8 mouse cellular contexts compared by ENCODE assay signal in genomic region chr1:160531402-160531801, GRCm38 (mm10).
DNase-seq lines count a peak whose midpoint lies in the region; ATAC-seq and TF ChIP-seq lines count a peak whose summit lies in the region.

No protein-coding gene starts in this region.

- no peaks in the 10 kb centered on the region for H3K27me3 ChIP-seq in liver, adult 2 months (ENCODE audit: control insufficient read depth, insufficient read depth, low read length)
- no peaks in the 10 kb centered on the region for H3K27me3 ChIP-seq in liver, embryonic 11.5 days (replicated peaks; ENCODE audit: control insufficient read depth, insufficient read depth, low read length)
- no peaks in the 10 kb centered on the region for H3K27me3 ChIP-seq in forebrain, embryonic 16.5 days (replicated peaks; ENCODE audit: control insufficient read depth, insufficient read depth, low read length)
- H3K27me3 ChIP-seq in lung, postnatal 0 days (replicated peaks; ENCODE audit: insufficient read depth, low read length), result no peaks in the 10 kb centered on the region

- no peak overlapping the region for H3K4me3 ChIP-seq in liver, adult 2 months (ENCODE audit: insufficient read depth, low read depth, low read length)
- H3K4me3 ChIP-seq in liver, embryonic 11.5 days (ENCODE audit: low read depth, low read length), result no peak overlapping the region
- H3K4me3 ChIP-seq in forebrain, embryonic 16.5 days (replicated peaks; ENCODE audit: low read length), result no peak overlapping the region
- no peak overlapping the region for H3K4me3 ChIP-seq in lung, postnatal 0 days (ENCODE audit: low read depth, low read length)

- TF ChIP-seq CTCF in liver, adult 2 months (IDR thresholded peaks at IDR 0.05; ENCODE audit: low read depth, low read length), result peak; percentile 41; the same call in 1 of the 2 replicates
- TF ChIP-seq CTCF in lung, postnatal 0 days (IDR thresholded peaks at IDR 0.05), result peak; percentile 52

- no peak for TF ChIP-seq EP300 in lung, postnatal 0 days (IDR thresholded peaks at IDR 0.05)

- H3K36me3 ChIP-seq in liver, adult 2 months (ENCODE audit: control insufficient read depth, insufficient read depth, low read length), result no peaks in the 10 kb centered on the region
- H3K36me3 ChIP-seq in liver, embryonic 11.5 days (ENCODE audit: control insufficient read depth, insufficient read depth, low read length), result no peaks in the 10 kb centered on the region
- H3K36me3 ChIP-seq in forebrain, embryonic 16.5 days (ENCODE audit: control insufficient read depth, insufficient read depth), result no peaks in the 10 kb centered on the region
- no peaks in the 10 kb centered on the region for H3K36me3 ChIP-seq in lung, postnatal 0 days (ENCODE audit: insufficient read depth, low read length)

- no peak overlapping the region for H3K9ac ChIP-seq in liver, adult 2 months (ENCODE audit: low read depth, low read length)
- no peak overlapping the region for H3K9ac ChIP-seq in liver, embryonic 11.5 days (ENCODE audit: low read depth, low read length)
- H3K9ac ChIP-seq in forebrain, embryonic 16.5 days (replicated peaks; ENCODE audit: low read depth, low read length), result no peak overlapping the region
- H3K9ac ChIP-seq in lung, postnatal 0 days (replicated peaks; ENCODE audit: low read depth), result no peak overlapping the region

- no peak overlapping the region for H3K27ac ChIP-seq in liver, adult 2 months (replicated peaks; ENCODE audit: insufficient read depth, low read depth, low read length)
- H3K27ac ChIP-seq in liver, embryonic 11.5 days (ENCODE audit: low read depth, low read length), result no peak overlapping the region
- no peak overlapping the region for H3K27ac ChIP-seq in forebrain, embryonic 16.5 days (ENCODE audit: low read length)
- no peak overlapping the region for H3K27ac ChIP-seq in lung, postnatal 0 days (ENCODE audit: low read length)

- intact Hi-C loops in heart, postnatal 25 days (cut with DNase I), result no loop called here

- DNase-seq in liver, adult 2 months (ENCODE audit: extremely low read depth, low read depth, low spot score), result peak; percentile 72
- no peak for DNase-seq in liver, embryonic 11.5 days (ENCODE audit: low spot score)
- DNase-seq in heart, postnatal 25 days (ENCODE audit: low spot score), result peak; percentile 70
- peak; percentile 69 for DNase-seq in layer of hippocampus, adult 11-12 months (ENCODE audit: low spot score)
- DNase-seq in lung, postnatal 0 days (ENCODE audit: low spot score), result peak; percentile 90
- DNase-seq in right cerebral cortex, postnatal 25 days, result peak; percentile 45

- no peaks in the 10 kb centered on the region for H3K9me3 ChIP-seq in liver, embryonic 11.5 days (ENCODE audit: control insufficient read depth, low read length)
- H3K9me3 ChIP-seq in forebrain, embryonic 16.5 days (ENCODE audit: control insufficient read depth, low read length), result no peaks in the 10 kb centered on the region
- no peaks in the 10 kb centered on the region for H3K9me3 ChIP-seq in lung, postnatal 0 days (ENCODE audit: low read length)

- no peaks in the 10 kb centered on the region; the same call in 1 of the 2 replicates for H3K79me2 ChIP-seq in liver, adult 2 months (ENCODE audit: control insufficient read depth, insufficient read depth, low read length)

- no peak for TF ChIP-seq POLR2A in liver, adult 2 months (IDR thresholded peaks at IDR 0.05; ENCODE audit: extremely low read depth, insufficient read depth, low read length)

- ATAC-seq in liver, embryonic 11.5 days (replicated peaks; ENCODE audit: low FRiP score), result no peak
- ATAC-seq in forebrain, embryonic 16.5 days, result peak; percentile 73
- ATAC-seq in lung, postnatal 0 days, result peak; percentile 93
- no peak for ATAC-seq in granulocyte monocyte progenitor cell, adult 5-6 weeks (replicated peaks; ENCODE audit: poor library complexity, severe bottlenecking)

- WGBS in liver, adult 2 months, result 9% methylated on average over 5 of the region's 5 CpGs
- 67% methylated on average over 5 of the region's 5 CpGs for WGBS in liver, embryonic 11.5 days
- WGBS in forebrain, embryonic 16.5 days, result 5% methylated on average over 5 of the region's 5 CpGs
- WGBS in lung, postnatal 0 days, result 19% methylated on average over 5 of the region's 5 CpGs

- H3K4me2 ChIP-seq in liver, embryonic 11.5 days, result no peak overlapping the region
- no peak overlapping the region for H3K4me2 ChIP-seq in forebrain, embryonic 16.5 days (ENCODE audit: low read length)
- H3K4me2 ChIP-seq in lung, postnatal 0 days (replicated peaks; ENCODE audit: low read depth, low read length), result no peak overlapping the region

- no peaks in the 10 kb centered on the region for H3K4me1 ChIP-seq in liver, adult 2 months (ENCODE audit: control insufficient read depth, insufficient read depth, low read length)
- H3K4me1 ChIP-seq in liver, embryonic 11.5 days (replicated peaks; ENCODE audit: control insufficient read depth, insufficient read depth, low read length), result no peaks in the 10 kb centered on the region
- peaks cover 23% of the 10 kb centered on the region for H3K4me1 ChIP-seq in forebrain, embryonic 16.5 days (replicated peaks; ENCODE audit: control insufficient read depth, insufficient read depth, low read length)
- no peaks in the 10 kb centered on the region for H3K4me1 ChIP-seq in lung, postnatal 0 days (ENCODE audit: insufficient read depth, low read depth, low read length)

Comparison
In these comparisons a context has a peak if more than half of its experiments do, and no peak if none do; other contexts are left out.
1. ATAC-seq: peak in forebrain, embryonic 16.5 days (single experiment) and lung, postnatal 0 days (single experiment); none in liver, embryonic 11.5 days (single experiment) and granulocyte monocyte progenitor cell, adult 5-6 weeks (single experiment).